Mouse (Mus musculus) hindbrain, embryonic 14.5 days (tissue): Measurements from ENCODE around the gene Cpne4. TPM values are rescaled to one million over a fixed set of nuclear protein-coding genes. Genes with fewer than 3 reads are reported as not detected.
A peak's percentile ranks its signal among the peaks of the same experiment; 100 is the strongest.

Source experiments
- ATAC-seq: fragments of 200-750 bp; cut with Nextera tagmentation; 2 replicates; pipeline ENCODE4 v1.8.0; 2017; ENCODE audit warnings: moderate number of reproducible peaks, mild to moderate bottlenecking, moderate TSS enrichment, moderate library complexity; ENCODE audit not compliant: low FRiP score
- DNase-seq: peaks from one replicate; pipeline ENCODE4 v3.0.0-alpha.2; 2015; ENCODE audit warnings: low spot score
- H3K27ac ChIP-seq: fragments of 300-500 bp; sonication (generic); 2 replicates; pipeline ENCODE4 v1.5.1; 2014; ENCODE audit warnings: mild to moderate bottlenecking, moderate library complexity
- H3K27me3 ChIP-seq: fragments of 300-500 bp; sonication (generic); 2 replicates; pipeline ENCODE4 v1.6.1; 2014; ENCODE audit warnings: mild to moderate bottlenecking, low read length, mixed read lengths; ENCODE audit not compliant: control insufficient read depth, insufficient read depth
- H3K36me3 ChIP-seq: fragments of 300-500 bp; sonication (generic); replicated peaks from 2 replicates; pipeline ENCODE4 v1.6.1; 2014; ENCODE audit not compliant: control insufficient read depth, insufficient read depth
- H3K4me1 ChIP-seq: fragments of 300-500 bp; sonication (generic); replicated peaks from 2 replicates; pipeline ENCODE4 v1.6.1; 2014; ENCODE audit warnings: antibody characterized with exemption, low read length, mixed read lengths; ENCODE audit not compliant: control insufficient read depth, insufficient read depth
- H3K4me2 ChIP-seq: fragments of 300-500 bp; sonication (generic); replicated peaks from 2 replicates; pipeline ENCODE4 v1.6.1; 2014; ENCODE audit warnings: mild to moderate bottlenecking, moderate library complexity
- H3K4me3 ChIP-seq: fragments of 300-500 bp; sonication (generic); replicated peaks from 2 replicates; pipeline ENCODE4 v1.5.1; 2014; ENCODE audit warnings: mild to moderate bottlenecking, low read length
- H3K9ac ChIP-seq: fragments of 300-500 bp; sonication (generic); 2 replicates; pipeline ENCODE4 v1.6.1; 2014
- H3K9me3 ChIP-seq: fragments of 300-500 bp; sonication (generic); 2 replicates; pipeline ENCODE4 v1.6.1; 2016; ENCODE audit warnings: low read length; ENCODE audit not compliant: control insufficient read depth
- WGBS: fragments of 180-500 bp; shearing (Covaris S2); extraction: QIAGEN DNeasy Blood & Tissue Kit; methylation state at CpG from one replicate; pipeline ENCODE4 v1.1.7; 2014; 5-methylcytosine and 5-hydroxymethylcytosine counted together
- polyA plus RNA-seq: library from polyadenylated mRNA; unstranded; fragments of >200 nt; fragmentation: Nextera tagmentation; extraction: Ambion mirVana; gene quantifications from 2 replicates; pipeline ENCODE4 v1.2.1, GENCODE M21; 2014

The Cpne4 gene
- polyA plus RNA-seq = 11.5 and 15.3 TPM in 2 replicates

GRCm38 (mm10) chr9:104546986-104547385 lies at the start of gene Cpne4:
TSS of gene Cpne4 (plus strand) at chr9:104547286.
- no peaks in the 10 kb centered on the region for H3K9me3 ChIP-seq
- H3K9ac ChIP-seq = no peak within 1 kb of the TSS
- ATAC-seq (no peak), DNase-seq (no peak)
- H3K4me3 ChIP-seq = no peak within 1 kb of the TSS
- no peaks in the 10 kb centered on the region for H3K4me1 ChIP-seq
- no peak within 1 kb of the TSS for H3K4me2 ChIP-seq
- H3K27me3 ChIP-seq = no peaks in the 10 kb centered on the region
- WGBS = 83% methylated on average over 2 of the region's 2 CpGs
- no peaks in the 10 kb centered on the region for H3K36me3 ChIP-seq
- no peak within 1 kb of the TSS for H3K27ac ChIP-seq

GRCm38 (mm10) chr9:104515187-104515586 lies 31.9 kb upstream of the Cpne4 start:
- Histone ChIP-seq H3K9ac (no peak overlapping the region), H3K27ac (no peak overlapping the region), H3K36me3 (no peaks in the 10 kb centered on the region), H3K4me2 (no peak overlapping the region), H3K4me1 (no peaks in the 10 kb centered on the region), H3K27me3 (no peaks in the 10 kb centered on the region), H3K4me3 (no peak overlapping the region), H3K9me3 (no peaks in the 10 kb centered on the region)
- WGBS = 87% methylated on average over 6 of the region's 6 CpGs
- no peak for DNase-seq
- ATAC-seq = no peak

- no peak overlapping the region for H3K9ac ChIP-seq
- DNase-seq (no peak), ATAC-seq (no peak)
- no peaks in the 10 kb centered on the region for H3K4me1 ChIP-seq
- no peak overlapping the region for H3K4me3 ChIP-seq
- no peaks in the 10 kb centered on the region for H3K9me3 ChIP-seq
- no peak overlapping the region for H3K4me2 ChIP-seq
- 52% methylated on average over 6 of the region's 6 CpGs for WGBS
- H3K27me3 ChIP-seq = no peaks in the 10 kb centered on the region
- no peaks in the 10 kb centered on the region for H3K36me3 ChIP-seq
- no peak overlapping the region for H3K27ac ChIP-seq
Observed at GRCm38 (mm10) chr9:104535508-104535907, 11.6 kb upstream of the Cpne4 start.

DNA sequence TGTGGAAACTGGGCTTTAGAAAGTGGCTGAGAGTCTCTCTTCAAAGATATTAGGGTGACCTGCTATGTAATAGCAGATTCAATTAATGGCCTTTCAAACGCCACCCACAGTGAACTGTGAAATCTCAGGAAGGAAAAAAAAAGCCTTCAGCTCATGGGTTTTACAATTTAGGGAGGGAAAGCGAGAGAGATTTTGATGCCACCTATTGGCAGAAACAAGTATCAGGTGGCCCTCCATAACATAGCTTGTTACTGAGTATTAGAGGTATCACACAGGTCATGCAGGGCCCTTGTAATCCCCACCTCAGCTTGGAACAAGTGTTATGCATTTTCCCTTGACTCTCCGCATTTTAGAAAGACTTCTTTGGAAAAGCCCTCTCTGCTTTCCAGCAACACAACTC lies 18.7 kb downstream of the Cpne4 start:
- Histone ChIP-seq H3K27me3 (peaks cover 12% of the 10 kb centered on the region), H3K4me3 (no peak overlapping the region), H3K4me1 (peaks cover 4% of the 10 kb centered on the region), H3K27ac (no peak overlapping the region), H3K36me3 (no peaks in the 10 kb centered on the region), H3K9me3 (no peaks in the 10 kb centered on the region), H3K4me2 (no peak overlapping the region), H3K9ac (no peak overlapping the region)
- WGBS = 50% methylated on average over 3 of the region's 3 CpGs
- no peak for ATAC-seq
- peak; percentile 46 for DNase-seq

DNA sequence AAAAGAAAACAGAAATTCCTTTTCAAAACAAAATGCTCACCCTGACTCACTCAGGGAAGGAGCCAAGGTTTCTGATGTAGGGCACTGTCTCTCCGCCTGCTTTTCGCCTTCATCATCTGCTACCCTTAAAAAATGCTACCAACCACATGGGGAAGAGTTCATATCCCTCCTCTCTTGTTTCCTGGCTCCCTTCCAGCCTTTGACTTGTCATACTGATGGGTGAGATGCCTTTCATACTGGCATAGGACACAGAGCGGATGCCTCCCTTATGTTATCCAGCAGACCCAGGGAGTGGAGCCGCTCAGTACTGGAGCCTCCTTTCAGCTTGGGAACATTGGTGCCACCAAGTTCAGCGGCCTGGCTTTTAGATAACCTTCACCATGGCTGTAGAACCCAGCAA lies 19.4 kb downstream of the Cpne4 start:
- H3K27me3 ChIP-seq = peaks cover 19% of the 10 kb centered on the region
- WGBS = 84% methylated on average over 5 of the region's 5 CpGs

DNA sequence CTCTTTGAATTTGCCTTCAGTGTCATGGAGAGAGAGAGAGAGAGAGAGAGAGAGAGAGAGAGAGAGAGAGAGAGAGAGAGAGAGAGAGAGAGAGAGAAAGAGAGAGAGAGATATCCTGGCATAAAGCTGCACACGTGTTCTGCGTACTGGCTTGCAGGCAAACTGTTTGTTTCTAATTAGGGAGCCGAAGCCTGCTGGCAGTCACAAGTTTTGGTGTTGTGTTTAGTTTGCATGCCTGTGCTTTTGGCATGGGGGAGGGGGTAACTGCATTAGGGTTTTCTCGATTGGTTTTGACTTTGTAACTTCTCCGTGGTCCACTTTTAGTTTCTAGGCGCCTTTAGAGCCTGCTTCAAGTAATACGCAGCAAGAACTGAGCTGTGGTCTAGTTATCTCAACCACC lies 20.0 kb downstream of the Cpne4 start:
- Histone ChIP-seq H3K9ac (no peak overlapping the region), H3K4me3 (no peak overlapping the region), H3K36me3 (no peaks in the 10 kb centered on the region), H3K27ac (no peak overlapping the region), H3K9me3 (no peaks in the 10 kb centered on the region), H3K4me1 (peaks cover 4% of the 10 kb centered on the region), H3K4me2 (no peak overlapping the region), H3K27me3 (peaks cover 25% of the 10 kb centered on the region)
- DNase-seq = no peak
- ATAC-seq = no peak
- WGBS = 77% methylated on average over 7 of the region's 7 CpGs

More for the DNA sequence above, 19.4 kb downstream of the Cpne4 start:
- Histone ChIP-seq H3K9me3 (no peaks in the 10 kb centered on the region), H3K4me3 (no peak overlapping the region), H3K9ac (no peak overlapping the region), H3K4me2 (no peak overlapping the region), H3K36me3 (no peaks in the 10 kb centered on the region), H3K4me1 (peaks cover 4% of the 10 kb centered on the region), H3K27ac (no peak overlapping the region)
- DNase-seq (no peak), ATAC-seq (no peak)

- WGBS = under 1% methylated on average over 24 of the region's 25 CpGs
- Histone ChIP-seq H3K27me3 (peaks cover 26% of the 10 kb centered on the region), H3K4me1 (peaks cover 4% of the 10 kb centered on the region), H3K36me3 (no peaks in the 10 kb centered on the region), H3K4me3 (peak overlapping the region; percentile 28), H3K27ac (no peak overlapping the region), H3K9ac (peak overlapping the region; percentile 48), H3K4me2 (peak overlapping the region; percentile 57), H3K9me3 (no peaks in the 10 kb centered on the region)
- peak; percentile 31; the same call in 1 of the 2 replicates for ATAC-seq
- peak; percentile 75 for DNase-seq
Observed at GRCm38 (mm10) chr9:104569480-104570167, 22.5 kb downstream of the Cpne4 start.

DNA sequence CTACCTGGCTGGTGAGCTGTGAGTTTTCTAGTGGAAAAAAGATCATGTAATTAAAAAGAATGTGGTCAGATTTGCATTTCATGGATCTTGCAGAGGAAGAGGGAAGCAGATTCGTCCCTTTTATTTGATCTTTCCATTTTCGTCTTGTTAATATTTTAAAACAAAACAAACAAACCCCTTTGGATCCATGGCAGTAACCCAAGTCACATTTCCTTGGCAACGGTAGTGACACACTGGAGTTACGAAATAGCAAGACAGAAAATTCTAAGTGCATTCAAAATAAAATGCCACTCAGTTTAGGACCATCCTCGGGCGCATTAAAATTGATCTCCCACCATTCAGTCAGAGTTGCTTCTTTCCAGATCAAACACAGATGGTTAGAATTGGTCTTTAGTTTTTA lies 25.8 kb downstream of the Cpne4 start:
- Histone ChIP-seq H3K4me2 (no peak overlapping the region), H3K4me1 (peaks cover 4% of the 10 kb centered on the region), H3K27ac (no peak overlapping the region), H3K9me3 (no peaks in the 10 kb centered on the region), H3K27me3 (peaks cover 26% of the 10 kb centered on the region), H3K36me3 (no peaks in the 10 kb centered on the region), H3K4me3 (no peak overlapping the region), H3K9ac (no peak overlapping the region)
- 82% methylated on average over 6 of the region's 6 CpGs for WGBS
- no peak for DNase-seq
- ATAC-seq = no peak

- whole genome bisulfite sequencing = 7% methylated on average over 6 of the region's 6 CpGs
- H3K9ac ChIP-seq = no peak overlapping the region
- no peak overlapping the region for H3K27ac ChIP-seq
- no peak overlapping the region for H3K4me2 ChIP-seq
- H3K4me1 ChIP-seq = peaks cover 4% of the 10 kb centered on the region
- peak; percentile 91 for DNase-seq
- no peak overlapping the region for H3K4me3 ChIP-seq
- peak; percentile 80 for ATAC-seq
- peaks cover 26% of the 10 kb centered on the region for H3K27me3 ChIP-seq
- H3K36me3 ChIP-seq = no peaks in the 10 kb centered on the region
- no peaks in the 10 kb centered on the region for H3K9me3 ChIP-seq
Observed at GRCm38 (mm10) chr9:104574476-104574875, 27.4 kb downstream of the Cpne4 start.
